Mouse (Mus musculus) activated CD4-positive, CD25-positive, alpha-beta regulatory T cell, adult 4 months (primary cell): ENCODE results near the gene Krt6b. TPM values are rescaled to one million over a fixed set of nuclear protein-coding genes. Genes with fewer than 3 reads are reported as not detected.

Experiments
- polyA plus RNA-seq, 2 experiments: library from polyadenylated mRNA; unstranded; fragments of 100-300 nt; shearing (Covaris generic); gene quantifications; one replicate each; pipeline ENCODE4 v1.2.1; 2017

The Krt6b gene
- polyA plus RNA-seq, 2 experiments from 2014 or later: 0.24 TPM; not detected in 1

Other genes with a start within 250 kb of the Krt6b start
- gene Krt87, start 241.5 kb downstream of the Krt6b start, polyA plus RNA-seq: 1 to 10 TPM in 1 of 2 experiments, under 1 TPM in 1; 0.50 to 1.4 TPM
- gene Krt88, start 232.5 kb downstream of the Krt6b start, polyA plus RNA-seq: not detected
- not detected for gene Krt81, start 216.5 kb downstream of the Krt6b start, polyA plus RNA-seq
- gene Krt86, start 206.8 kb downstream of the Krt6b start, polyA plus RNA-seq: not detected
- gene Krt83, start 188.8 kb downstream of the Krt6b start, polyA plus RNA-seq: 1 to 10 TPM; 5.8 to 6.6 TPM
- not detected for gene Gm49425, start 163.0 kb downstream of the Krt6b start, polyA plus RNA-seq
- not detected for gene Krt84, start 147.5 kb downstream of the Krt6b start, polyA plus RNA-seq
- gene Krt82, start 129.6 kb downstream of the Krt6b start, polyA plus RNA-seq: not detected
- gene Krt90, start 117.3 kb downstream of the Krt6b start, polyA plus RNA-seq: not detected
- under 1 TPM in 1 of 2 experiments, not detected in 1; 0.17 TPM for gene Krt75, start 106.4 kb downstream of the Krt6b start, polyA plus RNA-seq
- gene Gm5414, start 52.1 kb downstream of the Krt6b start, polyA plus RNA-seq: not detected
- gene Gm5478, start 32.9 kb downstream of the Krt6b start, polyA plus RNA-seq: not detected
- gene Krt6a, start 14.0 kb upstream of the Krt6b start, polyA plus RNA-seq: not detected
- not detected for gene Krt5, start 32.6 kb upstream of the Krt6b start, polyA plus RNA-seq
- not detected for gene Krt71, start 62.8 kb upstream of the Krt6b start, polyA plus RNA-seq
- not detected for gene Krt72, start 106.2 kb upstream of the Krt6b start, polyA plus RNA-seq
- not detected for gene Krt73, start 122.1 kb upstream of the Krt6b start, polyA plus RNA-seq
- not detected for gene Krt2, start 137.9 kb upstream of the Krt6b start, polyA plus RNA-seq
- not detected for gene Krt1, start 170.5 kb upstream of the Krt6b start, polyA plus RNA-seq
- gene Krt77, start 189.4 kb upstream of the Krt6b start, polyA plus RNA-seq: not detected
- gene Krt76, start 212.6 kb upstream of the Krt6b start, polyA plus RNA-seq: not detected
- gene Krt4, start 244.4 kb upstream of the Krt6b start, polyA plus RNA-seq: not detected